Mouse (Mus musculus) MEL (cell line): ENCODE measurements around the gene Anks1.

Experiments
- CTCF ChIP-seq, 3 experiments: IDR thresholded peaks in 2 of 3; conservative IDR thresholded peaks in 1 of 3; 2 replicates each; pipeline ENCODE4 v1.5.1; 2011 to 2012; ENCODE audit warnings: low read length in 3 of 3, low read depth in 2 of 3, mild to moderate bottlenecking in 2 of 3, improper control_type of control experiment in 1 of 3, inconsistent platforms in 1 of 3, mixed read lengths in 1 of 3, moderate library complexity in 1 of 3; ENCODE audit not compliant: control insufficient read depth in 1 of 3, insufficient read depth in 1 of 3, poor library complexity in 1 of 3, severe bottlenecking in 1 of 3
- E2F4 ChIP-seq: IDR thresholded peaks from 2 replicates; pipeline ENCODE4 v1.6.1; 2011; ENCODE audit warnings: low read depth, low read length, improper control_type of control experiment, borderline replicate concordance
- EP300 ChIP-seq, 2 experiments: IDR thresholded peaks; 2 replicates each; pipeline ENCODE4 v1.6.1; 2011; ENCODE audit warnings: improper control_type of control experiment in 2 of 2, low read length in 2 of 2, low read depth in 1 of 2, mild to moderate bottlenecking in 1 of 2
- GATA1 ChIP-seq: IDR thresholded peaks from 2 replicates; pipeline ENCODE4 v1.6.1; 2011; ENCODE audit warnings: low read depth, low read length, improper control_type of control experiment
- MEF2A ChIP-seq: IDR thresholded peaks from 2 replicates; pipeline ENCODE4 v1.6.1; 2014; ENCODE audit warnings: low read depth, mild to moderate bottlenecking, inconsistent platforms, low read length, improper control_type of control experiment; ENCODE audit not compliant: poor library complexity, insufficient replicate concordance, severe bottlenecking; ENCODE audit errors: extremely low read depth
- NELFE ChIP-seq: IDR thresholded peaks from 2 replicates; pipeline ENCODE4 v1.6.1; 2011; ENCODE audit warnings: low read depth, low read length, improper control_type of control experiment
- POLR2A ChIP-seq, 2 experiments: IDR thresholded peaks; 2 replicates each; pipeline ENCODE4 v1.6.1; 2011 to 2012; ENCODE audit warnings: low read length in 2 of 2, mild to moderate bottlenecking in 2 of 2, control low read depth in 1 of 2, improper control_type of control experiment in 1 of 2, low read depth in 1 of 2, moderate library complexity in 1 of 2; ENCODE audit not compliant: control insufficient read depth in 1 of 2, insufficient read depth in 1 of 2, poor library complexity in 1 of 2

DNA sequence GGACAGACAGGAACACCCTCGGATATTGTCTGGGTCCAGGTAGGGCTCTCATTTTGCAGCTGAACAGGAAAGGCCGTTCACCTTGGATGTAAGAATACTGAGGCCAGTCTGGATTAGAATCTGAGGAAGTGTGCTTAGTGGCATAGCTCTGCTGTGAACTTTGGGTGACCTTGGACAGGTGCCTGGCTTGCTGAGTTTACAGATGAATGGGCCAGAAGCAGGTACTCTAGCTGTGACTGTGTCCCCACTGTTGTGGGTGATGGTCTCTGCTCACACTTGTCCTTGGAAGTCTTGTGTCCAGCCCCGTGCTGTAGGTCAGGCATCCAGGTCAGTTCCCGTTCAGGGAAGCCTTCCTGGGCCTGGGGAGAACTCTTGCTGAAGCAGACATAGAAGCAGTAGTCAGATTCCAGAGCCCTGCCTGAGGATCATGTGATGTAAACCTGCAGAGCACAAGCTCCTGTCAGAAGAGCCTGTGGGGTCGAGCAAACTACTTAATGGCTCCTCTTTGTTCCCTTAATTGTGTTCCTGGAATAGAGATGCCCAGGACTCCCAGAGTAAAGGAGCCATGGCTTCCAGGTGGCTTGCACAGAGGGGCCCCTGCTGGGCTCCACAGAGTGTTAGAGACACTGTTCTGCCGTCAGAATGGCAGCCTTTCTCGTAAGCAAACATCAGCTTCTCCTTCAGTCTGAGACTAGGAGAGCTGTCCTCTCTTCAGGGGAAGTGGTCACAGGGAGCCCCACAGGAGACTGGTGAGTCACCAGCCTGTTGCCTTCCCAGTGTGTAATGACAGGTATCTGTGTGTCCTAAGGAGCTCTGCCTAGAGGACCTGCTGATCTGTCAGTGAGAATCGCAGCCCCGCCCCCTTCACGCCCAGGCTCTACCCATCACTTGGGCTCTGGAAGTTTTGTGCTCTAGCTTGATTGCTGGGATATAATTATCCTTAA is 85.2 kb downstream of the Anks1 start:
- no peak for TF ChIP-seq EP300 (IDR thresholded peaks at IDR 0.05; ENCODE audit: low read depth in 1 of 2, low read length in 2 of 2)
- TF ChIP-seq MEF2A: no peak
- no peak for TF ChIP-seq POLR2A (IDR thresholded peaks at IDR 0.05; ENCODE audit: control insufficient read depth in 1 of 2, insufficient read depth in 1 of 2, low read depth in 1 of 2, low read length in 2 of 2, poor library complexity in 1 of 2)
- no peak for TF ChIP-seq NELFE
- TF ChIP-seq CTCF (IDR thresholded peaks at IDR 0.05 in 2 of 3, conservative IDR thresholded peaks at IDR 0.05 in 1 of 3; ENCODE audit: control insufficient read depth in 1 of 3, insufficient read depth in 1 of 3, low read depth in 2 of 3, low read length in 3 of 3, poor library complexity in 1 of 3, severe bottlenecking in 1 of 3): no peak
- no peak for TF ChIP-seq E2F4
- TF ChIP-seq GATA1: no peak
